Mouse (Mus musculus) layer of hippocampus, adult 9-11 months (tissue): Measurements from ENCODE around the gene Tgfb1i1.
A peak's percentile ranks its signal among the peaks of the same experiment; 100 is the strongest.

ENCODE experiments used
- DNase-seq: peaks from one replicate; pipeline ENCODE4 v3.0.0; 2022

The Tgfb1i1 gene

DNA sequence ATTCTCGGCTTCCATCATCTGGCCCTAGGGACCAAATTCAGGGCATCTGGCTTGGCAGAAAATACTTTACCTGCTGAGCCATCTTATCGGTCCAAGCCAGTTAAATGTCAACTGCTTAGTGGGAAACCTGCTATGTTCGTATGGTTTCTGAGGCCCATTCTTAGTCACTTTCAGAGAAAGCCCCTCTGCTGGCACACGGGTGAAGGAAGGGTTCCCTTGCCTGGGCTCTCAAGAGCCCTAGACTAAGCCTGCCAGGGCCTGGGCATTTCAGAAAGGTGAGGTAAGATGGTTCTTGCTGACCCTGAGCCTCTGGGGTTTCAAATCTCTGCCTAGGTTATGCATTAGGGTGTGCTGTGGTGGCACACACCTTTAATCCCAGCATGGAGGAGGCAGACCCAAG, 1.1 kb upstream of the Tgfb1i1 start:
- no peak for DNase-seq

- DNase-seq: peak; percentile 85
Measured at GRCm38 (mm10) chr7:128247443-128247842, 831 bp downstream of the Tgfb1i1 start.

- DNase-seq: no peak
Measured at GRCm38 (mm10) chr7:128248081-128249042, 1.8 kb downstream of the Tgfb1i1 start.

DNA sequence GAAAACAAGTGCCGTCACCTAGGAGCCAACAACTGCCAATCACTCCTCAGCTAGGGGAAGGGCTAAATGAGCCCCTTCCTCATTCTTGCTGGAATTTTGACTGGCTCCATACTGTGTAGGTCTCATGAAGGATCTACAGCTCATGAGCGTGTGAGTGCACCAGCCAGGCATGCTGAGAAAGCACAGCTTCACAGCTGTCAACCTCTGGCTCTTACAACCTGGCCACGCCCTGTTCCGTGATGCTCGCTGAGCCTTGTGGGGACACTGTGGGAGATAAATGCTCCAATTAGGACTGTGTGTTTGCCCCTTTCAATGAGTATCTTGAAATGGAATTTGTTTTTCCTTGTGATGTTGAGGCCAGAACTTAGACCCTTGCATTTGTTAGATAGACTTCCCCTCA, 3.4 kb downstream of the Tgfb1i1 start:
- no peak for DNase-seq

DNA sequence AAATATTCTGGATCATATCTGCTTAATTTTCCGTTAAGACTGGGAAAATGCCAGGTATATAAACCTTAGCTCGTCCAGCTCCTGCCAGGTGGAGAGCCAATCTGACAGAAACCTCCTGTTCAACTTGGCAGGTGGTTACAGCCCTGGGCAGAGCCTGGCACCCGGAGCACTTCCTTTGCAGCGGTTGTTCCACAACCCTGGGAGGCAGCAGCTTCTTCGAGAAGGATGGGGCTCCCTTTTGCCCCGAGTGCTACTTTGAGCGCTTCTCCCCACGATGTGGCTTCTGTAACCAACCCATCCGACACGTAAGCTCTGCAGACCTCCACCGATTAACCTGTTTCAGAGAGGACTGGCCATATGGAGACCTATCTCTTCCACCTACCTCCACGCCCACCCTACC, 5.3 kb downstream of the Tgfb1i1 start:
- DNase-seq: no peak

GRCm38 (mm10) chr7:128252609-128253008, 6.0 kb downstream of the Tgfb1i1 start:
- peak; percentile 87 for DNase-seq

DNA sequence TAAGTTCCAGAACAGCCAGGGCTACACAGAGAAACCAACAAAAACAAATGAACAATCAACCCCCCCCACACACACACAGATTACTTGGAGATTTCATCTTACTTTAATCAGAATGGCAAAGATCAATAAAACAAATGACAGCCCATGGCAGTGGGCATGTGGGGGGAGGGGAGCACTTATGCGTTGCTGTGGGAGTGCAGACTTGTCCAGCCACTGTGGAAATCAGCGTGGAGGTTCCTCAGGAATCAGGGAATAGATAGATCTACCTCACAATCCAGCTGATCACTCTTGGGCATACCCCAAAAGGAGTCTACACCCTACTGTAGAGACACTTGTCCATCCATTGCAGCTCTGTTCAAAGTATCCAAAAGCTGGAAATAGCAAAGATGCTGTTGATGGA, 8.4 kb downstream of the Tgfb1i1 start:
- DNase-seq: no peak

DNA sequence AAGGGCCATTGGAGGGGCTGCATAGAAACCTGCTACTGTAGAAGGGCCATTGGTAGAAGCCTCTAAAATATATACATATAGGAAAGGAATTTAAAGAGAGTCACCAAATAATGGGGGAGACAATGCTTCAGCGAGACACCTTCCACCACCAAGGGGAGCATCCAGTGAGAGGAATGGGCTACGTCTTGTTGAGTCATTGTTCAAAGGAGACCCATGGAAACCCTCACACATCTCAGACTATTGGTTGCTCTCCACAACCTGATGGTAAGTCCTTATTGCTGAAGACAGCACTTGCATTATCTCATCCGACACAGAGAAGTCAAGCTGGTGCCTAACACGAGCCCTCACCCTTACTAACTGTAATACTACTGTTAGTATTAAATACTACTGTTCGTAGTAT, 9.1 kb downstream of the Tgfb1i1 start:
- DNase-seq: no peak

DNA sequence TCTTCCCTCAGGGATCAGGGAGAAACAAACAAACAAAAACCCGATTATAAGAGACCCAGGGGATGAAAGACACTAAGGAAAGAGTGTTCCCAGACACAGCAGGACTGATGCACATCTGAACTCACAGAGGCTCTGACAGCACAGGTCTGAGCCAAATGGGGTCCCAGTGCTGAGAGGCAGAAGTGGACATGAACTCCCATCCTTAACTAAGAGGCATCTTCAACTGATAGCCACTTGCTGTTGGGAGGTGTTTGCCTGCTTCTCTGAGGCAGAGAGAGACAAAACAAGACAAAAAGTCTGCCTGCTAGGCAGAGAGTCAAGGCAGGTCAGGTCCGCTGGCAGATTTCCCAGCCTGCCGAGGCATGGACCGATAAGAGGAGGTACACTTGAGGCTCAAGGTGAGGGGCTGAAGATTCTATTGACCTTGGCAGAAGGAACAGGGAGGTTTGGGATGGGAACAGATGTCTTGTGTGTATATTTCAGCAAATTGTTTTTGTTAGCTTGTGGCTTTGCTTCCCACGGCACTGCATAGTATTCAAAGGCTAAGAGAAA, 10.2 kb downstream of the Tgfb1i1 start:
- no peak for DNase-seq

DNA sequence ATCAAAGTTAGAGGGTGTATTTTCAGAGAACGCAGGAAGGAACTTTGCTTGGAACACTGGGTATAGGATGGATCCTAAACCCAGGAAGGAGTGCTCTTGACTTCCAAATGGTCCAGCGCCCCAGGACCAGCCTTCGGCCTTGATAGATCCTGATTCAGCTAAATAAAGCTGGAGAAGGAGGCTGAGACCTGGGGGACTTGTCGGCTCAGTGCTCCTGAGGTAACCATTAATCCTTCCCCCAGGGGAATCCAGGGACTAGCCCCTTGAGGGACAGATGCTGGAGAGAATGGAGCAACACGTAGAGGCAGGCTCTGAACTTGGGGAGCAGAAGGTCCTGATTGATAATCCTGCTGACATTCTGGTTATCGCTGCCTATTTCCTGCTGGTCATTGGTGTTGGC, 18.8 kb downstream of the Tgfb1i1 start, which contains the start of gene Slc5a2:
Gene Slc5a2, plus strand, starts transcription at position 247 of the 400 bp plus-strand sequence.
- no peak for DNase-seq

DNA sequence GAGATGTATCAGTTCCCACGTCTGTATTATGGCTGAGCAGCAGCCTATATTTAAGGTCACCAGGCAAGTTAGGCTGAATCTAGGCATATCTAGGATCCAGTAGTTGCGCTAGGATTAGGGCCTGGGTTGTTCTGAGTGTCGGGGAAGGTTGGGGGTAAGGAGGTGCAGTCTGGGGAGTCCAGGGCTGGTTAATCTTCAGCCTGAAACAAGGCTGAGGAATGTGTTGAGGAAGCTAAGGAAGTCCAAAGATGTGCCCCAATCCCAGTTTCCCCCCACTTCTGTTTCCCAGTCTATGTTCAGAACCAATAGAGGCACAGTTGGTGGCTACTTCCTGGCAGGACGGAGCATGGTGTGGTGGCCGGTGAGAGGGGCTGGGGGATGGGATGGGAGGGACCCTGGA, 19.4 kb downstream of the Tgfb1i1 start:
- no peak for DNase-seq

- DNase-seq: no peak
Measured at GRCm38 (mm10) chr7:128267391-128267790, 20.8 kb downstream of the Tgfb1i1 start.

- no peak for DNase-seq
Measured at GRCm38 (mm10) chr7:128267813-128268212, 21.2 kb downstream of the Tgfb1i1 start.

GRCm38 (mm10) chr7:128270431-128270850, 23.8 kb downstream of the Tgfb1i1 start:
- no peak for DNase-seq

DNA sequence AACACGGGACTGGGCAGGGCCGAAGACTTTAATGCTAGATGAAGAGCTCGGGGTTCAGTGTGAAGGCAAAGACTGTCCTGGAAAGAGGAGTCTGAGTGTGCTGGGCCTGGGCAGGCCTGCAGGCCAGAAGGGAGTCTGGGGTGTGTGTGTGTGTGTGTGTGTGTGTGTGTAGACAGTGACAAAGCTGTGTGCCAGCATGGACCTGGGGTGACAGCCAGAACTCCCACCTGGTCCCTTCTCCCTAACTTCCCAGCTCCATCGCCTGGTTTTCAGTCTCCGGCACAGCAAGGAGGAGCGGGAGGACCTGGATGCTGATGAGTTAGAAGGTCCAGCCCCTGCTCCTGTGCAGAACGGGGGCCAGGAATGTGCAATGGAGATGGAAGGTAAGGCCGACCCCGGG, 24.9 kb downstream of the Tgfb1i1 start:
- DNase-seq: no peak

- no peak for DNase-seq
Measured at GRCm38 (mm10) chr7:128276051-128276450, 29.4 kb downstream of the Tgfb1i1 start.

DNA sequence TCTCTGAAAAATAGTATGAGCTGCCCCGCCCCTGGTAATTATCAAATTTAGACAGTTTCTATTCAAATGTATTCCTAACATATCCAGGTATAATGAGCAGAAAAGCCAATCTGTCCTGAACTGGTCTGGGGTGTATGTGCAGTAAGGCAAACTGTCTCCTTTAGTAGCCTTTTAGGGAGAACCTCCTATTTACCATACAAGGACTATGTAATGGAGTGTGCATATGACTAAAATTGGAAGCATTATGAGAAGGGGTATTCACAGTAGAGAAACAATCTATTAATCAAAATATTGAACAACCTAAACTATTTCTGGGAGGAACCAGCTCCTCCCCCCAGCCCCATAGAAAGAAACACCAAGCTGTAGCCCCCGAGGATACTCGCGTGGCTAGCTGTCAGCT, 33.1 kb downstream of the Tgfb1i1 start:
- DNase-seq: no peak

GRCm38 (mm10) chr7:128281765-128282164, 35.2 kb downstream of the Tgfb1i1 start:
- no peak for DNase-seq

DNA sequence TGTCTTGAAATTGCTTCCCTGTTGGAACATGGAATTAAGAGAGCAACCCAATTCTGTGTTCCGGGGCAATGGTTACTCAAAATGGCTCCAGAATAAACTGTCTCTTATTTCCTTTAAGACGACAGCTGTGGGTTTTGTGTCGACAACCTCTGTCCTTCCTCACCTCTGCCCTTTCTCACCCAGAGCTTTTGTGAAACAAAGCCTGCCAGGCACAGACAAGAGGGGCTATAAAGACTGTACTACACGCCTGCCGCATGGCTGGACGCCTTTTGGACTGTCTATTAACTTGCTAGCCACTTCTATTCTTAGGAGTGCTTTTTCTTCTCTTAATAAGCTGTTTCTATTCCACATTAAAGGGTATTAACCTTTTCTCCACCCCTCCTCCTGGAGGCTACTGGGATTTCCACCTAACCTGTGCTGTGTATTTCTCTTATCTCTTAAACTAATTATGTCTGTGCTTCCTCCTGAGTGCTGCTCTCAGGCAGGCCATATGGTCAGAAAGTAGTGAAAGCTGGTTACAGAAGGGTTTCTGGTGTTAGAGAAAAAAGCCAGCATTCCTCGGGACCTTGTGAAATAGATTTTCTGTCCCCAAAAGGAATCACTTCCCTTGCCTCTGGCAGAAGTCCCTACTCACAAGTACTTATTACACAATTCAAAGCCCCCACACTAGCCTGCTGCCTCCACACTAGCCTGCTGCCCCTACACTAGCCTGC, 36.1 kb downstream of the Tgfb1i1 start:
- no peak for DNase-seq

- no peak for DNase-seq
Measured at GRCm38 (mm10) chr7:128284047-128284446, 37.4 kb downstream of the Tgfb1i1 start.

- no peak for DNase-seq
Measured at GRCm38 (mm10) chr7:128285060-128285459, 38.4 kb downstream of the Tgfb1i1 start.

DNA sequence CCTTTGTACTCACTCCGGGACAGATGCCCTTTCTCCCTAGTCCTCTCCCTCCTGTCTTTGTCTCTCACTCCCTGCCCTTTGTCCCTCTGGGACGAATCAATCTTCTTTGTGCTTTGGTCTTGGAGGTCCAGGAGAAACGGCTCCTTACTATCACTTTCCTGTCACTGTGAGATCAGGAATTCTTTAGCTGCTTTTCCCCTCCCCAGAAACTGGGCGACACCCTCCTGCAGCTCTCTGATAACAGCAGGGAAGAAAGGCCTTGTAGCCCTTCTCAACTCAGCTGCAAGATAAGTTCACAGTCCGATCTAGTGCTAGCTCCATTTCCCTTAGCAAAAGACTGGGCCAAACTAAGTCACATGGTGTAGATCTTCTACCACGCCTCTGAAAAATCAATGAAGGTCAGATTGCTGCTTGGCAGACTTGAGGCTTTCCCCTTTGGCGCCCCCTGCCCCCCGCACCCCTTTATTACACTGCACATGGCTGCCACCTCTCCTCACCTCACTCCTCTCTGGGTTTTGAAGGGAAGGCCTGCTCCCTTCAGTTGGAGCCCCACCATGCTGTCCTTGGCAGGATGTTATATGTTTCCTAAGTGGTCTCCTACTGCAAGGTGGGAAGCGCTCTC, 42.4 kb downstream of the Tgfb1i1 start:
- DNase-seq: no peak

DNA sequence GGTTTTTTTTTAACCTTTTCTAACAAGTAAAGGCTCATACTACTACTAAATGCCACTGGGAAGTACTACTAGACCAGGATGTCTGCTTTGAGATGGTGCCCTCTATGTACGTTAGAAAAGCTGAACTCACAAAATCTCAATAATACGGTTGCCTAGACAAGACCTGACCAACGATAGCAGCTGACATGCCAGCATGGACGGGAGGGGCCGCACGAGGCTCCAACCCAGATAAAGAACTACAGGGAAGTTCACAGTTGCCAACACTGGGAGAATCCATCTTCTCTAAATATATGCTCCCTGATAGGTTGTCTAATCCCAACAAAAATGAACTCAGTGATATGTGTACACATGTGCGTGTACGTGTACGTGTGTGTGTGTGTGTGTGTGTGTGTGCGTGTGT, 48.2 kb downstream of the Tgfb1i1 start:
- no peak for DNase-seq
